Mouse (Mus musculus) stomach, postnatal 0 days (tissue): ENCODE data around the gene Pappa. TPM values are rescaled to one million over a fixed set of nuclear protein-coding genes. Genes with fewer than 3 reads are reported as not detected.

Experiments
- ATAC-seq: fragments of 200-750 bp; cut with Nextera tagmentation; 2 replicates; pipeline ENCODE4 v1.8.0; 2017; ENCODE audit not compliant: low FRiP score, low TSS enrichment
- DNase-seq: peaks from one replicate; pipeline ENCODE4 v3.0.0-alpha.2; 2016; ENCODE audit warnings: low spot score
- H3K27ac ChIP-seq: fragments of 300-500 bp; sonication (generic); replicated peaks from 2 replicates; pipeline ENCODE4 v1.5.1; 2014; ENCODE audit warnings: mild to moderate bottlenecking, control low read depth
- H3K27me3 ChIP-seq: fragments of 300-500 bp; sonication (generic); 2 replicates; pipeline ENCODE4 v1.6.1; 2014; ENCODE audit warnings: low read length; ENCODE audit not compliant: control insufficient read depth, insufficient read depth
- H3K36me3 ChIP-seq: fragments of 300-500 bp; sonication (generic); 2 replicates; pipeline ENCODE4 v1.6.1; 2014; ENCODE audit warnings: low read length, mixed read lengths; ENCODE audit not compliant: control insufficient read depth, insufficient read depth
- H3K4me1 ChIP-seq: fragments of 300-500 bp; sonication (generic); replicated peaks from 2 replicates; pipeline ENCODE4 v1.6.1; 2014; ENCODE audit warnings: antibody characterized with exemption; ENCODE audit not compliant: control insufficient read depth, insufficient read depth
- H3K4me2 ChIP-seq: fragments of 300-500 bp; sonication (generic); replicated peaks from 2 replicates; pipeline ENCODE4 v1.6.1; 2014; ENCODE audit warnings: low read depth, mild to moderate bottlenecking, control low read depth, moderate library complexity
- H3K4me3 ChIP-seq: fragments of 300-500 bp; sonication (generic); 2 replicates; pipeline ENCODE4 v1.5.1; 2014; ENCODE audit warnings: low read depth, low read length, control low read depth
- H3K9ac ChIP-seq: fragments of 300-500 bp; sonication (generic); 2 replicates; pipeline ENCODE4 v1.6.1; 2014; ENCODE audit warnings: mild to moderate bottlenecking, low read length, control low read depth, mixed read lengths
- H3K9me3 ChIP-seq: fragments of 300-500 bp; sonication (generic); 2 replicates; pipeline ENCODE4 v1.6.1; 2016; ENCODE audit warnings: low read length; ENCODE audit not compliant: control insufficient read depth
- CTCF ChIP-seq: IDR thresholded peaks from 2 replicates; pipeline ENCODE4 v1.5.1; 2016; ENCODE audit warnings: antibody characterized with exemption, low read depth, mild to moderate bottlenecking, moderate library complexity
- EP300 ChIP-seq: optimal IDR thresholded peaks from 2 replicates; pipeline ENCODE3; 2016; ENCODE audit warnings: antibody characterized with exemption
- WGBS: fragments of 180-500 bp; shearing (Covaris S2); extraction: QIAGEN DNeasy Blood & Tissue Kit; methylation state at CpG from one replicate; pipeline ENCODE4 v1.1.7; 2014; 5-methylcytosine and 5-hydroxymethylcytosine counted together
- polyA plus RNA-seq: library from polyadenylated mRNA; unstranded; fragments of >200 nt; fragmentation: Nextera tagmentation; extraction: Ambion mirVana; gene quantifications from 2 replicates; pipeline ENCODE4 v1.2.1, GENCODE M21; 2015

Gene Pappa
- polyA plus RNA-seq, 1 experiment from 2014 or later, result 0.72 TPM

- no peak for TF ChIP-seq CTCF
- no peak for TF ChIP-seq EP300
- DNase-seq (no peak), ATAC-seq (no peak)
- no peaks in the 10 kb centered on the region for H3K9me3 ChIP-seq
- no peak overlapping the region for H3K4me3 ChIP-seq
- WGBS, result 18% methylated on average over 8 of the region's 8 CpGs
- no peak overlapping the region for H3K9ac ChIP-seq
- H3K27ac ChIP-seq, result no peak overlapping the region
- H3K27me3 ChIP-seq, result no peaks in the 10 kb centered on the region
- no peaks in the 10 kb centered on the region for H3K36me3 ChIP-seq
- H3K4me2 ChIP-seq, result no peak overlapping the region
- H3K4me1 ChIP-seq, result no peaks in the 10 kb centered on the region; the same call in 1 of the 2 replicates
Measured at GRCm38 (mm10) chr4:65238540-65238998, 114.6 kb downstream of the Pappa start.

GRCm38 (mm10) chr4:65242434-65242931, 118.5 kb downstream of the Pappa start:
- no peak for DNase-seq
- Histone ChIP-seq H3K9me3 (no peaks in the 10 kb centered on the region), H3K4me2 (no peak overlapping the region), H3K36me3 (no peaks in the 10 kb centered on the region), H3K27ac (no peak overlapping the region), H3K4me3 (no peak overlapping the region), H3K9ac (no peak overlapping the region), H3K4me1 (no peaks in the 10 kb centered on the region; the same call in 1 of the 2 replicates), H3K27me3 (no peaks in the 10 kb centered on the region)
- ATAC-seq, result no peak
- TF ChIP-seq EP300 (no peak), CTCF (no peak)
- 32% methylated on average over 3 of the region's 3 CpGs for WGBS

- Histone ChIP-seq H3K9ac (no peak overlapping the region), H3K27ac (no peak overlapping the region), H3K4me3 (no peak overlapping the region), H3K4me2 (no peak overlapping the region), H3K27me3 (no peaks in the 10 kb centered on the region), H3K9me3 (no peaks in the 10 kb centered on the region), H3K4me1 (no peaks in the 10 kb centered on the region; the same call in 1 of the 2 replicates), H3K36me3 (no peaks in the 10 kb centered on the region)
- no peak for ATAC-seq
- DNase-seq, result no peak
- TF ChIP-seq CTCF (no peak), EP300 (no peak)
- 42% methylated on average over 2 of the region's 2 CpGs for WGBS
Measured at GRCm38 (mm10) chr4:65243245-65243644, 119.3 kb downstream of the Pappa start.

DNA sequence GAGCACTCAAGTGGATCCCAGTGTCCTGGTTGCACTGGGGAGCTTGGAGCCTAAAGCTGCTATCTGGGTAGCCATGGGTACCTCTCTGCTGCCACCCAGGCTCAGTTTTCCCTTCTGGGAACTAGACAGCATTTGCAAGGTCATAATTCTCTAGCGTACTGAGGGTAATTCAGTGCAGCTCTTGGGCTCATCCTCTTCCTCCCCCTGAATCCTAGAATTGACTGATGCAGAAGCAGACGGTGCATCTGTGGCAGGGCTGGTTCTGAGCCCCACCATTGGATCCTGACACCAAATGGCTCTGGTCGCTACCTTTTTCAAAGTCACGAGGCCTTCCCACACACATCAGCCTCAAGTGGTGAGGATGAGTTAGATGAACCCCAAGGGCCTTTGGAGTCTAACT, 121.0 kb downstream of the Pappa start:
- DNase-seq, result no peak
- H3K27ac ChIP-seq, result no peak overlapping the region
- WGBS, result 67% methylated on average over 4 of the region's 4 CpGs
- ATAC-seq, result no peak
- H3K9ac ChIP-seq, result no peak overlapping the region
- no peak overlapping the region for H3K4me3 ChIP-seq
- H3K9me3 ChIP-seq, result no peaks in the 10 kb centered on the region
- no peak overlapping the region for H3K4me2 ChIP-seq
- no peaks in the 10 kb centered on the region for H3K36me3 ChIP-seq
- no peaks in the 10 kb centered on the region; the same call in 1 of the 2 replicates for H3K4me1 ChIP-seq
- TF ChIP-seq CTCF, result no peak
- TF ChIP-seq EP300, result no peak
- no peaks in the 10 kb centered on the region for H3K27me3 ChIP-seq

- TF ChIP-seq CTCF, result no peak
- TF ChIP-seq EP300, result no peak
- H3K27ac ChIP-seq, result no peak overlapping the region
- no peak overlapping the region for H3K4me3 ChIP-seq
- H3K4me1 ChIP-seq, result no peaks in the 10 kb centered on the region; the same call in 1 of the 2 replicates
- H3K9ac ChIP-seq, result no peak overlapping the region
- H3K4me2 ChIP-seq, result no peak overlapping the region
- no peaks in the 10 kb centered on the region for H3K9me3 ChIP-seq
- DNase-seq (no peak), ATAC-seq (no peak)
- no peaks in the 10 kb centered on the region for H3K27me3 ChIP-seq
- H3K36me3 ChIP-seq, result no peaks in the 10 kb centered on the region
- WGBS, result 58% methylated on average over 3 of the region's 3 CpGs
Measured at GRCm38 (mm10) chr4:65245440-65245839, 121.5 kb downstream of the Pappa start.

DNA sequence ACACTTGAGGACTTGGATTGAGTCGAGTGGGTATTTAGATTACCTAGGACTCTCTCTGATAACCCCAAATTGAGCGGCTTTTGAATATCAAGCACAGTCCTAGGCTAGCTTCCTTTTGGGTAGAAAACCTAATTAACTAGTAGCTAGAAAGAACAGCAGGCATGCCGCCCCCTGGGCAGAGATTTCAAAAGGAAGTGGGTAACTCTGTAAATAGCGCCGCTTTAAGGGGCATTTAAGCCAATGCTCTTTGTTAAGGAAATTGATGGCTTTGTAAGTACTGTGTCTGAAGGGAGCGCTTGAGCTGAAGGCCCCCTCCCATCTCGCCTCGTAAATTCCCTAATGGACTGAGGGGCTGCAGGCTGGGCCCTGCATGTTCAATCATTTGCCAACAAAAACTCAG, 128.2 kb downstream of the Pappa start:
- WGBS, result 15% methylated on average over 8 of the region's 8 CpGs
- no peak overlapping the region for H3K4me2 ChIP-seq
- no peaks in the 10 kb centered on the region for H3K36me3 ChIP-seq
- no peak overlapping the region for H3K4me3 ChIP-seq
- no peak for TF ChIP-seq CTCF
- no peak for TF ChIP-seq EP300
- H3K27me3 ChIP-seq, result no peaks in the 10 kb centered on the region
- no peaks in the 10 kb centered on the region for H3K4me1 ChIP-seq
- H3K9ac ChIP-seq, result no peak overlapping the region
- ATAC-seq (no peak), DNase-seq (no peak)
- H3K27ac ChIP-seq, result no peak overlapping the region
- no peaks in the 10 kb centered on the region for H3K9me3 ChIP-seq
